Mouse (Mus musculus) heart, adult 11 months (tissue): Measurements from ENCODE around the gene Chpt1.

Experiments used
- DNase-seq: peaks from one replicate; pipeline ENCODE4 v3.0.0; 2022

Chpt1 gene

DNA sequence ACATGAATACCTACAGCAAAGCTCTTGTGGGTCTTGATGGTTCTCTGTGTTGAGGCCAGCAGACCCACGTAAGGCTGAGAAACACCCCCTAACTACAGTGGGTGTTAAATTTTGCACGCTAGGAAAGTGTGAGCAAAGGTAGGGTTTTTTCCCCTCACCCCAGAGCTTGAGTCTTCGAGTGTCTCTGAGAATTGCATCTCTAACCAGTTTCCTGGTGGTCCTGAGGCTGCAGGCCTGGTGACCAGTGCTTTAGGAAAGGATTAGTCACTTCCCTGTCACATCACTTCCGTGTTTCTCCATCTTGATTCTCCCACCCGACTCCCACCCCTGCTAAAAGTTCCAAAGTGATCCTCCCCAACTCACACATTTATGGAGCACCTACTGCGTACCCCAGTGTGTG lies 99.7 kb downstream of the Chpt1 start:
- DNase-seq, result no peak

DNA sequence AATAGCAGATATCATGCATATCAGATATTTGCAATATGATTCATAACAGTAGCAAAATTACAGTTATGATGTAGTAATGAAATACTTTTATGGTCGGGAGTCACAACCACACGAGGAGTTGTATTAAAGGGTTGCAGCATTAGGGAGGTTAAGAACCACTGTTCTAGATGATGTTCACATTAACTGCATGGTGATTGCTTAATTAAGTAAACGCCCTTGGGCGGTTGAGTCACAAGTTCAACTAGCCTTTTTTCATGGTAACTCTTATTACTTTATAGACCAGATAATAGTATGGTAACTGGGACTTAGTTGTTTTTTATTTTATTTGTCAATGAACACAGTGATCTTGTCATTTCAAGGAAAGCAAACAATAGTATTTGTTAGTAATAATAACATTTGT lies 100.9 kb downstream of the Chpt1 start:
- DNase-seq, result no peak
